Comparison of ENCODE assay signal across 9 mouse cellular contexts in the genomic region with DNA sequence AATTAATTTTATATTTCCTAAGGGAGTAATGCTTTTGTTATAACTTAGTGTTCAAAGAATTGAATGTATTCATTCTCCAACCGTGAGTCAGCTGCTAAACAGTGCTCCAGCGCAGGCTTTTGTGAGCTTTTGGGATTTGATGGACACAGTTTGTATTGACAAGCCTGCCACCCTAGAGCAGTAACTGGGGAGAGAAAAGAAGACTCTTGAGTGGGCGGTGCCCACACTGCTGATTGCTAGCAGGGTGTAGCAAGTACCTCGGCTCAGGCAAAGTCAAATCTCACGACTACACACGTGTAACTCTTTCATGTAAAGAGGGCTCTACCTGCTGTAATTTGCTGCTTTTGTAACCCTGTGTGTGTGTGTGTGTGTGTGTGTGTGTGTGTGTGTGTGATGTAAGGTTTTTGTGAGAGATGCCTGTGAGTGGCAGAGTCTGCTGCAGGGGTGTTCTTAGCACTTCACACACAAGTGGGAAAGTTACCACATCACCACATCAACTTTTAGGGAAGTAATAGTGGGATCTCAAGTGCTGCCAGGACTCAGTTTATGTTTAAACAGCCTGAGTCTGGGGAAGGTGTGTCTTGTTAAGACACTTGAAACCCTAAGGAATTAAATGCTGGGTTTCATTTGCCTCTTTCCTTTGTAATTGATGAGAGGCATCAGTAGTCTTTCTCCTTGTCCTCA. TPM values are rescaled to one million over a fixed set of nuclear protein-coding genes. Genes with fewer than 3 reads are reported as not detected.
DNase-seq lines count a peak whose midpoint lies in the region; ATAC-seq lines count a peak whose summit lies in the region.
"Had no signal": no experiment of that assay in that cellular context is flagged by ENCODE, and none has a peak within 500 bp of the region (broad histone marks: within the 10 kb centered on the region; RNA-seq: fewer than 3 reads in every experiment).

No protein-coding gene starts in this region.

- 6% methylated on average over 6 of the region's 6 CpGs for WGBS in forebrain, embryonic 12.5 days
- WGBS in liver, embryonic 11.5 days = 50% methylated on average over 6 of the region's 6 CpGs
- 11% methylated on average over 6 of the region's 6 CpGs for WGBS in neural tube, embryonic 13.5 days

- no peak for ATAC-seq in forebrain, embryonic 12.5 days (ENCODE audit: low FRiP score)
- 0 out of 2 replicates have a peak, but pooled peaks have one; percentile 29 for ATAC-seq in liver, embryonic 11.5 days (replicated peaks; ENCODE audit: low FRiP score)
- no peak for ATAC-seq in neural tube, embryonic 13.5 days (ENCODE audit: low read depth)
- ATAC-seq in cerebellum, adult (ENCODE audit: insufficient number of reproducible peaks, low FRiP score, low TSS enrichment) = no peak

- DNase-seq in kidney, adult 18-20 months = peak; percentile 32
- DNase-seq in kidney, postnatal 25 days = no peak
- no peak for DNase-seq in liver, embryonic 11.5 days (ENCODE audit: low spot score)
- no peak for DNase-seq in urinary bladder, adult 18-20 months (ENCODE audit: low spot score in 2 of 2)
- DNase-seq in frontal cortex, postnatal 36 days (ENCODE audit: low spot score in 2 of 2) = no peak

- H3K36me3 ChIP-seq in forebrain, embryonic 12.5 days (replicated peaks) = peaks cover 3% of the 10 kb centered on the region
- no peaks in the 10 kb centered on the region for H3K36me3 ChIP-seq in liver, embryonic 11.5 days (ENCODE audit: control insufficient read depth, insufficient read depth, low read length)
- no peaks in the 10 kb centered on the region for H3K36me3 ChIP-seq in neural tube, embryonic 13.5 days

- peaks cover 45% of the 10 kb centered on the region for H3K4me1 ChIP-seq in forebrain, embryonic 12.5 days
- peaks cover 43% of the 10 kb centered on the region for H3K4me1 ChIP-seq in liver, embryonic 11.5 days (replicated peaks; ENCODE audit: control insufficient read depth, insufficient read depth, low read length)
- peaks cover 54% of the 10 kb centered on the region for H3K4me1 ChIP-seq in neural tube, embryonic 13.5 days (replicated peaks)

- H3K27ac ChIP-seq in forebrain, embryonic 12.5 days = peak overlapping the region; percentile 27; the same call in 1 of the 2 replicates
- peak overlapping the region; percentile 15; the same call in 1 of the 2 replicates for H3K27ac ChIP-seq in liver, embryonic 11.5 days (ENCODE audit: low read depth, low read length)
- no peak overlapping the region; the same call in 1 of the 2 replicates for H3K27ac ChIP-seq in neural tube, embryonic 13.5 days (replicated peaks)

- no peak overlapping the region; the same call in 1 of the 2 replicates for H3K9ac ChIP-seq in forebrain, embryonic 12.5 days
- no peak overlapping the region; the same call in 1 of the 2 replicates for H3K9ac ChIP-seq in liver, embryonic 11.5 days (ENCODE audit: low read depth, low read length)
- H3K9ac ChIP-seq in neural tube, embryonic 13.5 days = peak overlapping the region; percentile 39

- no peaks in the 10 kb centered on the region for H3K27me3 ChIP-seq in forebrain, embryonic 12.5 days
- H3K27me3 ChIP-seq in liver, embryonic 11.5 days (replicated peaks; ENCODE audit: control insufficient read depth, insufficient read depth, low read length) = no peaks in the 10 kb centered on the region
- no peaks in the 10 kb centered on the region for H3K27me3 ChIP-seq in neural tube, embryonic 13.5 days

- H3K9me3 ChIP-seq in forebrain, embryonic 12.5 days = no peaks in the 10 kb centered on the region
- H3K9me3 ChIP-seq in liver, embryonic 11.5 days (ENCODE audit: control insufficient read depth, low read length) = no peaks in the 10 kb centered on the region
- H3K9me3 ChIP-seq in neural tube, embryonic 13.5 days = no peaks in the 10 kb centered on the region
- H3K9me3 ChIP-seq: G1E had no signal

- H3K4me2 ChIP-seq in forebrain, embryonic 12.5 days = peak overlapping the region; percentile 28
- H3K4me2 ChIP-seq in liver, embryonic 11.5 days = peak overlapping the region; percentile 49
- peak overlapping the region; percentile 80 for H3K4me2 ChIP-seq in neural tube, embryonic 13.5 days

- peak overlapping the region; percentile 0; the same call in 1 of the 2 replicates for H3K4me3 ChIP-seq in forebrain, embryonic 12.5 days (replicated peaks)
- H3K4me3 ChIP-seq in liver, embryonic 11.5 days (ENCODE audit: low read depth, low read length) = peak overlapping the region; percentile 24
- peak overlapping the region; percentile 18 for H3K4me3 ChIP-seq in neural tube, embryonic 13.5 days

RNA-seq across cellular contexts. Expression of a gene that starts 2.8 kb away (rescaled TPM):
- polyA plus RNA-seq in forebrain, embryonic 12.5 days (2016; fragmentation: Nextera tagmentation; extraction: Ambion mirVana) = 62.8 and 68.6 TPM in 2 replicates
- polyA plus RNA-seq in liver, embryonic 11.5 days (2014; fragmentation: Nextera tagmentation; extraction: Ambion mirVana) = 38.1 and 43.4 TPM in 2 replicates
- polyA plus RNA-seq in neural tube, embryonic 13.5 days (2015; fragmentation: Nextera tagmentation; extraction: Ambion mirVana) = 74.0 and 75.0 TPM in 2 replicates

Comparison
In these comparisons a context has a peak if more than half of its experiments do, and no peak if none do; other contexts are left out.
1. H3K4me2 ChIP-seq: peak in every context shown above with its lines; median percentile 80 in neural tube, embryonic 13.5 days; 49 in liver, embryonic 11.5 days; 28 in forebrain, embryonic 12.5 days.